Mouse (Mus musculus): ENCODE data around the gene Rcan3.

GRCm38 (mm10) chr4:135439188-135439647 lies 5.6 kb upstream of the Rcan3 start:
- TF ChIP-seq MXI1 (IDR thresholded peaks at IDR 0.05; ENCODE audit: low read depth, low read length) (peak; percentile 64; the same call in 1 of the 2 replicates), CHD2 (IDR thresholded peaks at IDR 0.05; ENCODE audit: low read length) (peak; percentile 66; the same call in 1 of the 2 replicates), CTCF (IDR thresholded peaks at IDR 0.05 in 2 of 3, conservative IDR thresholded peaks at IDR 0.05 in 1 of 3; ENCODE audit: control insufficient read depth in 1 of 3, insufficient read depth in 1 of 3, low read depth in 2 of 3, low read length in 3 of 3, poor library complexity in 1 of 3, severe bottlenecking in 1 of 3) (no peak), EP300 (IDR thresholded peaks at IDR 0.05; ENCODE audit: low read depth in 1 of 2, low read length in 2 of 2) (peak in 1 of 2 experiments; percentile 71; a peak in 2 of 4 replicates), GATA1 (IDR thresholded peaks at IDR 0.05; ENCODE audit: low read depth, low read length) (no peak), POLR2A (IDR thresholded peaks at IDR 0.05; ENCODE audit: control insufficient read depth in 1 of 2, insufficient read depth in 1 of 2, low read depth in 1 of 2, low read length in 2 of 2, poor library complexity in 1 of 2) (peak in 1 of 2 experiments; percentile 78; a peak in 2 of 4 replicates), NRF1 (IDR thresholded peaks at IDR 0.05; ENCODE audit: insufficient read depth, low read depth, low read length, poor library complexity, severe bottlenecking) (no peak), NELFE (IDR thresholded peaks at IDR 0.05; ENCODE audit: low read depth, low read length) (peak; percentile 80)
